Mouse (Mus musculus): ENCODE measurements around the gene Rnpep. TPM values are rescaled to one million over a fixed set of nuclear protein-coding genes. Genes with fewer than 3 reads are reported as not detected.

Rnpep gene
- polyA plus RNA-seq, 2 experiments, result 7.3 to 23.0 TPM

DNA sequence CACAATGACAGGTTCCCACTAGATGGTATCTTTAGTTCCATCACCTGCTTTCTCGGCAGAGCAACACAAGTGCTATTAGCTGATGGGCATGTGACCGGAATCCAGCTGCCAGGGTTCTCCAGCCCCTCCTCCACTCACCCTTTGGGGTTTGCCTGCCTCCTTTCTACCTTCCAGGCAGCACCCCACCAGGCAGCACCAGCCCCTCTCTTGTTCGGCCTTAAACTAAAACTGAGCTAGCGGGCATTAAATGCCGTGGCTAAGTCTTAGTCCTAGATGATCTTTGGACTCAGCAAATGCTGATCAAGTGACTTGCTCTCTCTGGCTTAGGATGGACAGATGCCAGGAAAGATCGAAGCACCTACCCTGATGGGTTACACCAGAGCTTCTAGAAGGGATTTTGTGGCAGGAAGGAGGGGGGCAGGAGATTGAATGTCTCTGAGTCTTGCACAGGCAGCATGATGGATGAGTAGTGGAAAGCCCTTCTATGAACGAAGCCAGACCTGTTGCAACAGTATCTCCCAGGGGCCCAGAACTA is 39.5 kb upstream of the Rnpep start:
- no peak overlapping the region for H3K4me3 ChIP-seq (ENCODE audit: insufficient read depth in 1 of 2, low read depth in 2 of 2, low read length in 2 of 2)
- DNase-seq (ENCODE audit: low read depth in 3 of 3, low spot score in 3 of 3) (no peak), ATAC-seq (ENCODE audit: insufficient read depth) (no peak)
- no peaks in the 10 kb centered on the region for H3K9me3 ChIP-seq (ENCODE audit: control insufficient read depth, low read length)
- H3K4me2 ChIP-seq (ENCODE audit: low read depth), result no peak overlapping the region
- H3K36me3 ChIP-seq (replicated peaks; ENCODE audit: control insufficient read depth, insufficient read depth, low read depth), result no peaks in the 10 kb centered on the region
- 61% methylated on average over 7 of the region's 7 CpGs for WGBS (ENCODE audit: insufficient replicate concordance)
- no peaks in the 10 kb centered on the region for H3K27me3 ChIP-seq (ENCODE audit: control insufficient read depth, insufficient read depth, low read length)
- no peak for TF ChIP-seq EP300 (IDR thresholded peaks at IDR 0.05; ENCODE audit: low read depth)
- H3K9ac ChIP-seq (replicated peaks), result no peak overlapping the region
- no peak overlapping the region for H3K27ac ChIP-seq
- H3K4me1 ChIP-seq (replicated peaks; ENCODE audit: control insufficient read depth in 2 of 2, insufficient read depth in 2 of 2, low read length in 1 of 2), result no peaks in the 10 kb centered on the region

DNA sequence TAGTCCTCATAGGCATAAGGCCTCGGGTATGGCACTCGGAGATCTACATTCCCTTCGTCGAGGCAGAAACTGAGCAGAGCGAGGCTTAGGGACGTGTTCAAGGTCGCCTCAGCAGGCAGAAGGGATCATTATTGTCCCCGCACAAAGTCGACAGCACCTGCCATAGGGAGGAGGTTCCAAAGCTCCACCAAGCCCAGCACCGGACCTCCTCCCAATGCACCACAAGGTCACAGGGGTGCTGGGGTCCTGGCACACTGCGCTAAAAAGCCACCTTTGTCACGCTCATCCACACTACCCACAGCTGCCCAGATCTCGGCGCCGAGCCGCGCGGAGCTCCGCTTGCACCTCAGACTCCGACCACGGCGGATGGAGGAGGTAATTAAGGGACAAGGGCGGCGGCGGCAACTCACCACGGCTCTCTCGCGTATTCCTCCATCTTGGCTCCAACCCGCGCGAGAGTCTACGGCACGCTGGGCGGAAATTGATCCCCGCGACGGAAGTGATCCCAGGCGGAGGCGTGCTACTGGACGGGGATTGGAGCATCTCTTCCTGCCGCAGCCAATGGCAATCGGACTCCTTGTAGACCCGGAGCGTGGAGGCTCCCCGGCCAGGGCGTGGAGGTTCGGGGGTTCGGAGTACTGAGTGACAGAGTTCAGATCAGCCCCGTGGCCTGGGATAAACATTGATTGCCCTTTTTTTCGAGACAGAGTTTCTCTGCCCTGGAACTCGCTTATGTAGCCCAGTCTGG is 29.6 kb upstream of the Rnpep start, which contains the start of gene Timm17a:
Timm17a (minus strand) TSS at position 495 of the 748 bp plus-strand sequence.
- under 1% methylated on average over 51 of the region's 51 CpGs for WGBS (ENCODE audit: insufficient replicate concordance)
- DNase-seq (ENCODE audit: low read depth in 3 of 3, low spot score in 3 of 3) (peak; percentile 85 to 91 (median 88)), ATAC-seq (ENCODE audit: insufficient read depth) (peak; percentile 99)
- Histone ChIP-seq H3K9me3 (ENCODE audit: control insufficient read depth, low read length) (no peaks in the 10 kb centered on the region), H3K36me3 (replicated peaks; ENCODE audit: control insufficient read depth, insufficient read depth, low read depth) (peaks cover 10% of the 10 kb centered on the region), H3K9ac (replicated peaks) (peak within 1 kb of the TSS; percentile 90), H3K27ac (peak within 1 kb of the TSS; percentile 60), H3K4me1 (replicated peaks; ENCODE audit: control insufficient read depth in 2 of 2, insufficient read depth in 2 of 2, low read length in 1 of 2) (peaks cover 10 to 15% of the 10 kb centered on the region in 2 experiments; a peak in 3 of 4 replicates), H3K27me3 (ENCODE audit: control insufficient read depth, insufficient read depth, low read length) (no peaks in the 10 kb centered on the region), H3K4me3 (ENCODE audit: insufficient read depth in 1 of 2, low read depth in 2 of 2, low read length in 2 of 2) (peak within 1 kb of the TSS; percentile 72 to 91), H3K4me2 (ENCODE audit: low read depth) (peak within 1 kb of the TSS; percentile 94)
- TF ChIP-seq EP300 (IDR thresholded peaks at IDR 0.05; ENCODE audit: low read depth) (no peak), CTCF (IDR thresholded peaks at IDR 0.05; ENCODE audit: low read depth) (no peak)

DNA sequence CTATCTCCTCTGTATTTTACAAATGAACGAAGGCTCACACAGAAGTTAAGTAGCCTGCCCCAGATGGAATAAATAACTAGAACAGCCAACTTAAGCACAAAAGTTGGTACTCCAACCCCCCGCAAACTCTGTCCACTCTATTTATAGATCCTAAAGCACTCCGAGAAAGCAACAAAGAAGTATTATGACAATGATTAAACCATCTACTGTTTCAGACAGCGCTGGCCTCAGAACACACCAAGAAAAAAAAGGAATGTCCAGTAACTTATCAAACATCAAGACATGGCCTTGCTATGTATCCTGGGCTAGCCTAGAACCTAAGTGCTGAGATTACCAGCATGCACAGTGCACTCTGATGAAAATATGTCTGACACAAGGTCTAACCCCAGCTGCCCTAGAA is 28.3 kb upstream of the Rnpep start:
- TF ChIP-seq EP300 (IDR thresholded peaks at IDR 0.05; ENCODE audit: low read depth) (no peak), CTCF (IDR thresholded peaks at IDR 0.05; ENCODE audit: low read depth) (no peak)
- no peak overlapping the region for H3K27ac ChIP-seq
- peak overlapping the region; percentile 90 for H3K9ac ChIP-seq (replicated peaks)
- peaks cover 10 to 15% of the 10 kb centered on the region in 2 experiments; a peak in 3 of 4 replicates for H3K4me1 ChIP-seq (replicated peaks; ENCODE audit: control insufficient read depth in 2 of 2, insufficient read depth in 2 of 2, low read length in 1 of 2)
- H3K4me2 ChIP-seq (ENCODE audit: low read depth), result peak overlapping the region; percentile 94
- H3K9me3 ChIP-seq (ENCODE audit: control insufficient read depth, low read length), result no peaks in the 10 kb centered on the region
- peak overlapping the region; percentile 72 to 91 for H3K4me3 ChIP-seq (ENCODE audit: insufficient read depth in 1 of 2, low read depth in 2 of 2, low read length in 2 of 2)
- no peaks in the 10 kb centered on the region for H3K27me3 ChIP-seq (ENCODE audit: control insufficient read depth, insufficient read depth, low read length)
- WGBS (ENCODE audit: insufficient replicate concordance), result 79% methylated on average over 4 of the region's 4 CpGs
- peaks cover 15% of the 10 kb centered on the region for H3K36me3 ChIP-seq (replicated peaks; ENCODE audit: control insufficient read depth, insufficient read depth, low read depth)
- DNase-seq (ENCODE audit: low read depth in 3 of 3, low spot score in 3 of 3), result no peak
- no peak for ATAC-seq (ENCODE audit: insufficient read depth)

DNA sequence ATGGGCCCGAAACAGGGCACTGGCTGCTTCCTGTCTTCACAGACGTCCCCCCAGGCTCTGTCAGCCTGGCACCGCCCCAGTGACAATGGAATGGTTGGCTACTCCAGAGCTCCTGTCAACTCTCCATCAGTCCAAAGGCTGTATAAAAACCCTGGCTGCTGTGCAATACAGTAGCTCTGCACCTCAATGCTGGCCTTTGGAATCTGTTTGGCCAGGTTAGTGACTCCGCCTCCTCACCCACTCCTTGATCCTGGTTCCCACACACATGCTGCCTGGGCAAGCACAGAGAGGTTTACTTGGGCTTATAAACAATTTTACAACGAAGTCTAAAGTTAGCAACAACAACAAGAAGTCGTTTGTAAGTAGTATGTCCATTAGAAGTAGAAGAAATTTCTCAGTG is 27.5 kb upstream of the Rnpep start:
- Histone ChIP-seq H3K27me3 (ENCODE audit: control insufficient read depth, insufficient read depth, low read length) (no peaks in the 10 kb centered on the region), H3K4me1 (replicated peaks; ENCODE audit: control insufficient read depth in 2 of 2, insufficient read depth in 2 of 2, low read length in 1 of 2) (peaks cover 10 to 15% of the 10 kb centered on the region in 2 experiments; a peak in 3 of 4 replicates), H3K36me3 (replicated peaks; ENCODE audit: control insufficient read depth, insufficient read depth, low read depth) (peaks cover 15% of the 10 kb centered on the region), H3K9ac (replicated peaks) (no peak overlapping the region), H3K4me3 (ENCODE audit: insufficient read depth in 1 of 2, low read depth in 2 of 2, low read length in 2 of 2) (no peak overlapping the region), H3K27ac (no peak overlapping the region), H3K4me2 (ENCODE audit: low read depth) (no peak overlapping the region), H3K9me3 (ENCODE audit: control insufficient read depth, low read length) (no peaks in the 10 kb centered on the region)
- ATAC-seq (ENCODE audit: insufficient read depth) (no peak), DNase-seq (ENCODE audit: low read depth in 3 of 3, low spot score in 3 of 3) (peak in 1 of 3 experiments; percentile 11)
- WGBS (ENCODE audit: insufficient replicate concordance), result 67% methylated on average over 6 of the region's 6 CpGs
- TF ChIP-seq EP300 (IDR thresholded peaks at IDR 0.05; ENCODE audit: low read depth) (no peak), CTCF (IDR thresholded peaks at IDR 0.05; ENCODE audit: low read depth) (no peak)

DNA sequence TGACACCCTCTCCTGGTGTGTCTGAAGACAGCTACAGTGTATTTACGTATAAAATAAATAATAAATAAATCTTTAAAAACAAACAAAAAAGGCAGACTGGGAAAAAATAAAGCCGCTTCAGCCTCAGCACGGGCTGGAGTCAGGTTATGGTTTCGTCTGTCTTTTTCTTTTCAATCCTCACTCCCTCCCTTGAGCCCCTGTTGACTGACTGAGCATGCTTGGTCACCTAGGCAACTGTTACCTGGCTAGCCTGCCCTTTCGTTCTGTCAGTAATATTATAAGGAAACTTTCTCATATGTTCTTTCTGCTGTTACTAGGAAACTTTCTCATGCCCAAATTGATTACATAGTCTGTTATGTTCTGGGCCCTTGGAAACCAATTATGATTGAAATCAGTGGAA is 7.0 kb upstream of the Rnpep start:
- no peaks in the 10 kb centered on the region for H3K4me1 ChIP-seq (replicated peaks; ENCODE audit: control insufficient read depth in 2 of 2, insufficient read depth in 2 of 2, low read length in 1 of 2)
- DNase-seq (ENCODE audit: low read depth in 3 of 3, low spot score in 3 of 3) (no peak), ATAC-seq (ENCODE audit: insufficient read depth) (no peak)
- TF ChIP-seq CTCF (IDR thresholded peaks at IDR 0.05; ENCODE audit: low read depth) (no peak), EP300 (IDR thresholded peaks at IDR 0.05; ENCODE audit: low read depth) (no peak)
- H3K27ac ChIP-seq, result no peak overlapping the region
- H3K4me2 ChIP-seq (ENCODE audit: low read depth), result no peak overlapping the region
- H3K9me3 ChIP-seq (ENCODE audit: control insufficient read depth, low read length), result no peaks in the 10 kb centered on the region
- no peaks in the 10 kb centered on the region for H3K27me3 ChIP-seq (ENCODE audit: control insufficient read depth, insufficient read depth, low read length)
- no peak overlapping the region for H3K9ac ChIP-seq (replicated peaks)
- H3K4me3 ChIP-seq (ENCODE audit: insufficient read depth in 1 of 2, low read depth in 2 of 2, low read length in 2 of 2), result no peak overlapping the region
- WGBS (ENCODE audit: insufficient replicate concordance), result 77% methylated on average over 5 of the region's 5 CpGs
- peaks cover 4% of the 10 kb centered on the region for H3K36me3 ChIP-seq (replicated peaks; ENCODE audit: control insufficient read depth, insufficient read depth, low read depth)
